Mouse (Mus musculus): ENCODE data around the gene Eya2.
A peak's percentile ranks its signal among the peaks of the same experiment; 100 is the strongest.
"Not testable (repeated sequence)": the region's sequence is repeated elsewhere in the genome, so short reads cannot be mapped to it uniquely, and the experiment has no call there.

Eya2 gene

DNA sequence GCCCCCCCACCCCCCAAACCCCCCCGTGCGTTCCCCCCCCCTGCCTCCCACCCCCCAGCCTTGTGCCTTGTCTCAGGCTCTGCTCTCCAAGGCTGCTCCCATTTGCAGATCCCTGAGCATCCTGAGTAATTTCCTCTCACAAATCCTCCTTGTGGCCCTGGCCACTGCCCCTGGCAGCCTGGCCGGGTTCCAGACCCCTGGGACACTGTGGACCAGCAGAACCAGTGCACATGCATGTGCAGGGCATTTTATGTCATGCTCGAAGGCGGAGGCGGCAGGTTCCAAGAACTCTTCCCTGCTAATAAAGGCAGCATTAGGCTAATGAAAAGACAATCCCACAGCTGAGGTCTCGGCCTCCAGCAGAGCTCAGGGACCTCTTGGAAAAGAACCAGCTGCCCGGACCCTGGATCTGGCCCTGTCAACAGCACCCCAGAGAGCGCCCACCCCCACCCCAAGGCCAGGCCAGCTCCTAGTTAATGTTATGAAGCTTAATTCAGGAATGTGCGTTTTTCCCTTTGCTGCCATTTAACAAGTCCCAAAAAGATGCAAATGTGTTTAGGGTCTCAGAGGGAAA, 174.6 kb downstream of the Eya2 start:
- peak; percentile 41 for DNase-seq (ENCODE audit: inconsistent ontology term)

DNA sequence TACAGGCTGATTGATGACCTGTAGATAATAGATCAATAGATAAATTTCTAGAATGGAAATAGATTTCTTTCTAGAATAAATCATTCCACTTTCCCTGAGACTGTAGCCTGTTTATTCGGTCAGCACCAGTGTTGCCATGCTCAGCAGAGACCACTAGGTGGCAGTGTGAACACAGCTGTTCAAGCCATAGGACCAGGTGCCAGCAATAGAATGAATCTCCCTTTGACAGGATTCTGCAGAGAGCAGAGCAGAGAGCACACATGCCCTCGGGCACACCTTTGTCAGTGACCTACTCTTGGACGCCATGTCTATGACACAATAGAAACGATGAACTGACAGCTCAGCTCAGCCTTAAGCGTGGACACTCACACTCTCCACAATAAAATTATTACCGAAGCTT, 184.1 kb downstream of the Eya2 start:
- DNase-seq (ENCODE audit: inconsistent ontology term) = peak; percentile 57

DNA sequence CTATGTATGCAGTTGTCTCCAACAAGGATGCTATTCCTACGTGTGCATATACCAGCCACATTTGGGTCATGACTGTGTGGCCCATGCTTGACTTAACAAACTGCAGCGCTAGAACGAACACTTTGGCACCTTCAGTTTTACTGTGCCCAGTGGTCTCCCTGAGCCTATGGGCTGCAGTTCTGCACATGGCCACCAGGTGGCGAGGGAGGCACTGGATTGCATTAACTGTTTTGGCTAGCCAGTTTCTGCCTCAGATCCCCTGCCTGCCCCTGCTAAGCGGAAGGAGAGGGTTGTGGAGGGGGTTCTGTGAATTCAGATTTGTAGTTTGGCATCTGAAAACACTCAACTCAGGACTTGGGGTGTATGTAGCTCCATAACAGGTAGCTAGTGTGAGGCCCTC, 187.5 kb downstream of the Eya2 start:
- peak; percentile 70 for DNase-seq (ENCODE audit: inconsistent ontology term)

DNA sequence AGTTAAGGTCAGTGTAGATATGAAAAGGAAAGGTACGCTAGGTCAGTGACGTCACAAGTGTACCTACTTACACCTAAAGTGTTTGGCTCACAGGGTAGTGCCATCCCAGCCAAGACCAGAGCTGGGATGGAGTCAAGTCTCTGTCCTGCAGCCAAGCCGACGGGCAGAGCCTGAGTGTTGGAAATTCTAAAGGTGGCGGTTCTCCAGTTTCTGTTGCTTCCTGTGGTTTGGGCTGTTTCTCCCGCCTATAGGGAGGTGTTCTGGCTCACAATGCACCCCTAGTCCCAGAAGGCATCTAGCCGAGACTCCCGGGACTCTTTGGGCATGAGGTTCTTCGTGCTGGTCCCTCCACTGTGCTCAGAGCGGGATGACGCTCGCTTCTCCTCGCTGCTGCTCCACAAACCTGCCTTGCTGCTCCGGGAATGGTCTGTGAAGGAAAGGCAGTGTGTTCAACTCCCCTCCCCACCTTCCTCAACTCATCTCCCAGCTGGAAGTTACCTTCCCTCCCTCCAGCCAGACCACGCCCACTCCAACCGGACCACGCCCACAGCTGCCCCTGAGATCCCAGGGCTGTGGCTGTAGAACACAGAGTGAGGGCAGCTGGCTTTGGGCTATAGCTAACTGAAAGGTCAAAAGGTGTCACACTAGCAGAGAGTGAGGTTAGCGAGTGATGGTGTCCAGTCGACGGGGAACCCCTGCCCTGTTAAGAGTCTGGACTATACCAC, 190.6 kb downstream of the Eya2 start:
- DNase-seq (ENCODE audit: inconsistent ontology term) = no peak

DNA sequence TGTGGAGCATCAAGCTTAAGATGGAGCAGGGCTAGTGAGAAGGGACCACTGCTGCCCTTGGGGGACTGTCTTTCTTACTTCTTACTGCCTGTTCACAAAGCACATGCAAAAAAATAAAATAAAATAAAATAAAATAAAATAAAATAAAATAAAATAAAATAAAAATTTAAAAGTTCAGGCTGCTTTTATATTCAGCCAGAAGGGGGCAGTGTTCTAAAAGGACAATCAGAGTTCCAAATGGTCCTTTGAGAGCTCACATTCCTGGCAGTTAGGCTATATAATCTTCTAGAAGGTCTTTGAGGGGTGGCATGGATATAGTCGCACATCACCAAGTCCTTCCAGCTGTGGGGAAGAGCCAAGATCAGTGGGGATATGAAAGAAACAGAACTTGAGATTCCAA, 191.6 kb downstream of the Eya2 start:
- DNase-seq (ENCODE audit: inconsistent ontology term) = no peak

DNA sequence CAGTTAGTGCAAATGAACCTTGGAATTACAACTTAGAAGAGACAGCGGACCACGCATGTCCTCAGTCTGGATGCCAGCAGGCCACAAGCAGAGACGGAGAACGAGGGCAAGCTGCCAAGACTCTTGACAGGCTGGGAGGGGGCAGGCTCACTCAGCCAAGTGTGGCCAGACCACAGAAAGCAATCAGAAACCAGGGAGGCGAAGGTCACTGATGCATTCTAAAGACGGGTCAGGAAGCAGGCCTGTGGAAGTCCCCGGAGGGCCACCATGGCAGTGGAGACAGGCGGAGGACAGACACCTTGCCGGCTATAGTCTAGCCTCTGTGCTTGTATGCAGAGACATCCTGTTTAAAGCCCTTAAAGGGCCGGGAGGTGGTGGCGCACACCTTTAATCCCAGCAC, 193.2 kb downstream of the Eya2 start:
- peak; percentile 82 for DNase-seq (ENCODE audit: inconsistent ontology term)

DNA sequence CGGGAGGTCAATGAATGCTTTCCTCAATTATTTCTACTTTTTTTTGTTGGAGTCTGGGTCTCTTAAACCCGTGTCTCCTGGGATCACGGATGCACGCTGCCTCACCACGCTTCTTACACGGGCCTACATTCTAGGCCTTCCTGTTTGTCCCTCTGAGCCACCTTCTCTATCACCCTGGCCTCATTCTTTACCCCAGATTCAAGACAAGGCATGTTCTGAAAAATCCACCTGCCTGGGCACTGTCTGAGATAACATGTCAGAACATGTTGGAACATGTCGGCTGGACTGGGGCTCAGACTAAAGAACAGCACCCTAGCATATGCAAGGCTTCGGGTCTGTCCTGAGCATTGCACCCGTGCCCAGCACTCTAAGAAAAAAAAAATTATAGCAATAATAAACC, 194.0 kb downstream of the Eya2 start:
- DNase-seq (ENCODE audit: inconsistent ontology term) = no peak

DNA sequence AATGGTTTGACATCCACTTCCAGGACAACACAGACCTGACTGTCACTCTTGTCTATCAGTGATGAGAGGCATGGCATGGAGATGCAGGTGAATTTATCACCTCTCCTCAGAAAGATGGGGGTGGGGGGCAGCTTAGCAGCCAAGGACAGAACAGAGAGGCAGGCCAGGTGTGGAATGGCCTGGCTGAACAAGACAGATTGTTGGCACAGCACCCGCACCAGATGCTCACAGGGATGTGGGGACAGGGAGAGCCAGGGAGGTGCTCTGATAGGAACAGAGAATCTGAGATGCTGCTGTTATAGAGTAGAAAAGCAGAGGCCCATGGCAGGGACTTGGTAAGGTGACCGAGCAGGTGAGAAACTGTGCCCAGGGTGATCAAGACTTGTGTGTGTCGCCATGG, 194.8 kb downstream of the Eya2 start:
- no peak for DNase-seq (ENCODE audit: inconsistent ontology term)

DNA sequence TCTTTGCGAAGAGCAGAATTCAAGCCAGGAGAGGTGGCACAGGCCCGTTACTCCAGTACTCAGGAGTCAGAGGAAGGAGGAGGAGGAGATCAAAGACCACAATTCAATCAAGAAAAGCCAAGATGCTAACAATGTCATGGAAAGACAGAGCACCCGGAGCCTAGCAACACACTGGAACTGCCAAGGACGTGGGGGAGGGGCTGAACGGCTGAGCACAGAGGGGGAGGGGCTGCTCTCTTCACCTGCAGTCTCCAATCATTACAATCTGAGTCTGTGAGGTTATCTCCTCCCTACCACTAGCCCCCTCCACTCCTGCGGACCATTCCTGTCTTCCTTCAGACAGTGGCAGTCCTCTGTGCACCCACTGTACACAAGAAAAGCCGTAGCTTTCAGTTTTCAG, 196.2 kb downstream of the Eya2 start:
- DNase-seq (ENCODE audit: inconsistent ontology term) = no peak

DNA sequence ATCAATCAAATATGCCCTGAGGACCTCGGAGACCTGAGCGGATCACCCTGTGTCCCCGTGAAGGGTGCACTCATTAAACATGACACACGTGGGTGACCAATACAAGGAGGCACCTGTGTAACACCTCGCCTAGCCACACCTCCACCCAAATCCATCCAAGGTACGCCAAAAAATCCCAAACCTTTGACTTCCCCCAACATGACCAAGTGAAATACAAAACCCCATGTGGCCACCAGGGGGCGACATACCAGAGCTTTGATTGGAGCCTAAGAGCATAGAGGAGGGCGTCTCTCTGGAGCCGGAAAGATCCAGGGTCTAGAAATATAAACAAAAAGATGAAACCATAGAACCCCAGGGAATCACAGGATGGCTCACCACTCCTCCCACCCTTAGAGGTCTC, 196.8 kb downstream of the Eya2 start:
- peak; percentile 34 for DNase-seq (ENCODE audit: inconsistent ontology term)

DNA sequence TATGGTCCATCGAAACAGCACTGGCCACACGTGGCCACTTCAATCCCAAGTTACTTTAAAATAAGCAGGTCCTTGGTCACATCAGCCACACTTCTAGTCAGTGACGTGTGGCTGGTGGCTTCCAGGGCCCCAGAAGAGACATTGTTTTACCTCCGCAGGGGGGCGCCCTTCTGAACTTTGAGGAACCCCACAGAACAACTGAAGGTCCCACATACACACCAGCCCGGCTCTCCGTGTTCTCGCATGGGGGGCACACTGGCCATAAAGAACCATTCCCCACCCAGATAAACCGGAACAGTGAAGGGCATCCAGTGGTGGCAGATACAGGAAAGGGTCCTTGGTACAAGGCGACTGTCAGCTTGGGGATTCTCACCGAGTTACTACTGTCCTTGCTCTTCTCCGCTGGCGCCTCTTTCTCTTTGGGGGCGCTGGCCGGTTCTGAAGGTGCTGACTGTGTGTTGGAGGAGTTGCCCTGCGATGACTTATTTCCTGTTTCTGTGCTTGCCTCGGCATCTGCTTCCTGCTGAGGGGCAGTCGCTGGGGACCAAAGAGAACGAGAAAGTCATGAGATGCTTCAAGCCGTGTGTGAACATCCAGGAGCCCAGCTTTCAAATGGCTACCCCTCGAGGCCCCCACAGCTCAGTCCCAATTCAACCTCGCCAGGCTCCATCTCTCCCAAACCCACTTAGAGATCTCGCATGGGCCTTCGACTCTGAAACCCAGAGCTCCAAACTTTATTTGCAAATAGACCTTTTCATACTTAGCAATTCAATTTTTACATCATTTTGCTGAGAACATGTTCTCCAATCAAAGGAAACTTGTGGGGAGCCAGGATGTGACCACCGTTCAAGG, 197.8 kb downstream of the Eya2 start:
- no peak for DNase-seq (ENCODE audit: inconsistent ontology term)

DNA sequence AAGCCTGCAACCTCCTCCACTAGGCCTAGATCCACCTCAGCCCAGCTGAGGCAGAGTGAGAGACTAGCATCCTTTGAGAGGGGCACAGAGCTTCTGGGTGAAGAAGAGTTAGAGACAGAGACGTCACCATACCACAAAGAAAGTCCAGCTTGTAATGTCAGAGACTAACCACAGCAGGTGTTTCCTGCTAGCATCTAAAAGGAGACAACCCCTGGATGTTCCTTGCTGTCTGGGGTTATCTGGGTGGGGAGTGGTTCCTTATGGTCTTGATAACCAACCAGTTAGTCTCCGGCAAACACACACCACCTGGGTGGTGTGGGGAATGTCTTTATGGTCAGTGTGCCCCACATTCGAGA, 198.4 kb downstream of the Eya2 start:
- DNase-seq (ENCODE audit: inconsistent ontology term) = no peak

DNA sequence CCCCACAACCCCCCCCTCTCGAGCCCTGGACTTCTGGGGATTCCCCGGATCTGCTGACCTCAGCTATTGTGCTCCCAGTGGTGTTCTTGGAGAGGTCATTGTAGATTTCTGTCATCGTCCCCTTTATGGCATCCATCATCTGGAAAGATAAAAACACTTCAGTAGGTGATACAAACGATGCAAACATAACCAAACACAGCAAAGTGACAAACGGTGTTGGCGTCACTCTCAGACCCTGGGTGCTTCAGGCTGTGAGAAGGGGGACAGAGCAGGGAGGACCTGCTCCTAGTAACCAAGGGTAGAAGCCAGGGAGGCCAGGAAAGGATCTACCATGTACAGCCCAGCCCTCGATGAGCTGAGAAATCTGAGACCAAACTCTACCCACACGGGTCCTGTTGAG, 203.0 kb downstream of the Eya2 start:
- DNase-seq (ENCODE audit: inconsistent ontology term) = no peak

DNA sequence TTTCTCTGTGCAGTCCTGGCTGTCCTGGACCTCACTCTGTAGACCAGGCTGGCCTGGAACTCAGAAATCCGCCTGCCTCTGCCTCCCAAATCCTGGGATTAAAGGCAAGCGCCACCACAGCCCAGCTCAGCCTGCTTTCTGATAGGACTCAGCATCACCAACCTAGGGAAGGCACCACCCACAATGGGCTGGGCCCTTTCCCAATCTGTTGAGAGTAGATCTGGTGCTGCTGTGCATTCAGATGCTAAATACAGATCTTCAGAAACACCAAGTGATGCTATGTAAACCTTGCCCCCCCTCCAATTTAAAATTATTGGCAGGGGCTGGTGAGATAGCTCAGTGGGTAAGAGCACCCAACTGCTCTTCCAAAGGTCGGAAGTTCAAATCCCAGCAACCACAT, 205.3 kb downstream of the Eya2 start:
- not testable (repeated sequence) for DNase-seq (ENCODE audit: inconsistent ontology term)

DNA sequence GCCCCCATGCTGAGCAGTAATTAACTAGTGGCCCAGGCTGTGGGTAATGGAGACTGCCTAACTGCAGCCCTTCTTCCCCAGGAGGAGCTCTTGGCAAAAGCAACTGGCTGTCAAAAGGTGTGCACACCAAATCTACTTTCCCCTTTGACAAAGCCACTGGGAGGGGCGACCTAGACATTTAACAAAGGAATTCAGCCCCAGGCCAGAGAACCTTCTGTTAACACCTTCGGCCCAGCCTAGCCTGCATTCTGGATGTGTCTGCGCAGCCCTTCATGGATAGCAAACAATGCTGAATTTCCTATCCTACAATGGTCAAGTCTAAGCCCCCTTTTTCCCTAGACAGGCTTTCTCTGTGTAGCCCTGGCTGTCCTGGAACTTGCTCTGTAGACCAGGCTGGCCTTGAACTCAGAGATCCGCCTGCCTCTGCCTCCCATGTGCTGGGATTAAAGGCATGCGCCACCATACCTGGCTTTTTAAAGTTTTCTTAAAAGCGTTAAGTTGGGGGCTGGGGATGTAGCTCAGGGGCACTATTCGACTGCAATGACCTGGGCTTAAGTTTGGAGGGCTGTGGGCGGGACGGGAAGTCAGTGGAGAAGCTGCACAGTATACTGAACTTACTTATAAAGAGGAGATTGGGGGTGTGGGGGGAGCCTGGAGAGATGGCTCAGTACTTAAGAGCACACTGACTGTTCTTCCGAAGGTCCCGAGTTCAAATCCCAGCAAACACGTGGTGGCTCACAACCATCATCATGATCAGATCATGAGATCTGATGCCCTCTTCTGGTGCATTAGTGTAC, 213.5 kb downstream of the Eya2 start:
- DNase-seq (ENCODE audit: inconsistent ontology term) = no peak

DNA sequence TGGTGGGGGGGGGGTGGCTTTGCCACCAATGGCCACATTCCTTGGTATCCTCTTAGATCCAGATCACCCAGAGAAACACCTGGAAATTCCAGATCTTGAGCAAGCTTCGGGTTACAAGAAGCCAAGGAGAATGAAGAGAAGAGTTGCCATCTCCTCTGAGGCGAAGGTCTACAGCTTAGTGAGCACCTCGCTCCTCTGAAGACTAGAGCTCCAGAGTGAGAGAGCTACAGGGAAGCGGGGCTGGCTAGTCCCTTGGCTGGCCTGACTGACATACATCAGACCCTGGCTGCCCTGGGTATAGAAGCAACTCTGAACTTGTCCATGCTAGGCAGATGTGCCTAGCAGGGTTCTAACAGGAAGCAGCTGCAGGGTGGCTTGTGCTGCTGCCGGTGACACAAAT, 214.3 kb downstream of the Eya2 start:
- DNase-seq (ENCODE audit: inconsistent ontology term) = no peak

DNA sequence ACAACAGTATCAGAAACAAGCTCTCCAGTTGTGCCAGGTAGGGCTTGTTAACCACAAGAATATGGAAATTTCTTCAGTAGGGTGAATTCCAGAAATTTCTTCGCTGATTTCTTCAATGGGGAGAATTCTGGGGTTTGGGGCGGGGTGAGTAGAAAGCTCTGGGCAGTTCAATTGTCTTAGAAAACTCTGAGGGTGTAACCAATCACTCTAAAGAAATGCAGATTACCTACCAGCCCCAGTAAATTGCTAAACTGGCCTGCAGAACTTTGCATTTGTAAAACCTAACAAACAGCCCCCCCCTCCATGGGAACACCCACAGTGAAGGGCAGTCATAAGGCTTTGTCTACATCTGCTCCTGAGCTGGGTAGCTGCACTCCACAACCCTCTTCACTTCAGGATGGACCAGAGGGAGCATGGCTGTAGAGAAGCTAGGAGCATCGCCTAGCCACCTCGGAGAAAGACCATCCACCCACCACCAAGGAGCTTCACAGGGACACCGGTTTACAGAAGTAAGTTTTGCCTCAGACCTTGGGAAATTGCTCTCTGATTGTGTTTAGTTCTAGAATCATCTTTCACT, 215.2 kb downstream of the Eya2 start:
- no peak for DNase-seq (ENCODE audit: inconsistent ontology term)

DNA sequence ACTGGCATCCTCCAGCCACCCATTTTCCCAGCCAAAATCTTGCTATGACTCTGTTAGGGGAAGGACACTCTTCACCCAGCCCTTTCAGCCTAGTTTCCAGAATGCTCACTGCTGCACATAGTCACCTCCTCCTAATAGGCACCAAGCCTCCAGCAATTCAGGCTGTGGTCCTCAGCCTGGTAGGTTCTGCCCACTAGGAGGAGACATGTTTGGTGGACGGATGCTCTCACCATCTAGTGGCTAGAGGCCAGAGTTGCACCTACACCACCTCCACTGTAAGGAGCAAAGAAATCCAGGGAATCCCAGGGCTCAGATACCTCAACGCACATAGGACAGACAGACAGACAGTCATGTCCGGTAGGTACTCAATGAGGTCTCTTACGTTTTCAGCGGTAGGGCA, 216.7 kb downstream of the Eya2 start:
- no peak for DNase-seq (ENCODE audit: inconsistent ontology term)

DNA sequence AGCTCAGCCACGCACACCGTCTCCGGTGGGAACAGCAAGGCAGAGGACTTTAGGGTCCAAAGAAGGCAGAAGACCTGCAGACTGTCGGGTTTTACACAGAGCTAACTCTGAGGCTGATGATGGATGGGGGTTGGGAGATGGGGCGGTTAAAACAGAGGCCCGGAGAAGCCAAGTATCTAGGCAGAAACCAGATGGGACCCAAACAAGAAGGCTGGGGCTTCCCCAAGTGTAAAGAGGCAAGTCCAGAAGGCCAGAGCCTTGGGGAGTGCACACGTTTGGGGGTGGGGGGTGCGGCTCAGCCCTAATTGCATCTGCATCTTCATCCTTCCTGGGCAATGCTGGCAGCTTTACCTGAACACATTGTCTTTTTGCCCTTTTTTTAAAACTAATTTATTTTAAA, 218.1 kb downstream of the Eya2 start:
- DNase-seq (ENCODE audit: inconsistent ontology term) = no peak

DNA sequence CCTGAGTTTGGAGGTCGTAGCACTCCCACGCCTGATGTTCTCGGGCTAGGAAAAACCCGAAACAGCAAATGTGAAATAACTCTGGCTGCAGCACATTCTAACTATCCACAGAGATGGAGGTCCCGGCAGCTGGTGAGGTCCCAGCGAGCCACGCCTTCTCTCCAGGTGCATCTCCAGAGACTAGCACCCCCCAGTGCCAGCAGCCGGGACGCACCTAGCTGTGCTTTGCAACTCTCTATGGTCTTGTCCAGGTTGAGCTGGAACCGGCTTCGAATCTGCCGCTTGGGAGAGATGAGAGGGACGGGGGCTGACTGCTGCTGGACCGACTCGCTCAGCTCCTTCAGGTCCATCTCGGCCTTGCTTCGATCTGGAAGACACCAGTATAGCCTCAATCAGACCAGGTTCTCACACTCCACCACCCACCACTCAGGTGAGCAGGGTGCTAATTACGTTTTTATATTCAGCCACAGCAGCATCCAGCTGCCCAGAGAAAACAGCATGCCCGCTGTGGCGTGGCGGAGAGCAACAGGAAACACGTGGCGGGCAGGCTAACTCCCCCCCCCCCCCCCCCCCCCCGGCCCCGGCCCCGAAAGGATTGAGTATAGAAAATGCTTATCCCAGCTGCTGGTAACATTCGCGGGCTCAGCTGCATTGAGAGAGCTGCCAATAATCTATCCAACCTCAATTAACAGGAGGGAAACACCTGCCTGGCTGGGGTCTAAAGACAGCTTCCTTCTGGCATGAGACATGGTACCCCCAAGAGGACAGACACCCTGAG, 220.5 kb downstream of the Eya2 start:
- no peak for DNase-seq (ENCODE audit: inconsistent ontology term)

DNA sequence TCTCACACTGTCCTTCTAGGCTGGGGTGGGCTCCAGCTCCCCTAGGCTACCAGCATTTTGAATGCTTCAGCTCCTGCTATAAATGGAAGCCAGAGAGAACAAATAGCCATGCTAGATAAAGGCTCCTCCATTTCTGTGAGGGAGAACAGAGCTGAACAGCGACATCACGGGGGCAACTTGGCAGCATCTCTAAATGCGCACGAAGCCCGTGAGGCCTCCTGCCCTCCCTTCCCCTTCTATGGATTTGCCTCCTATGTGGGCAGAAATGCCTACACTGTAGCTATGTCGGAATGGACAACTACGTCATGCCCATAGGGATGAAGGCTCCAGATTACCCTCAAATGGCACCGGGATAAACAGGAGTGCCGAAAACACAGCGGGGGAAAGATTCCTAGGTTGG, 222.6 kb downstream of the Eya2 start:
- DNase-seq (ENCODE audit: inconsistent ontology term) = no peak
